Mouse (Mus musculus) fibroblast of lung, adult 2 months (primary cell): ENCODE measurements around the gene Hist1h2ac.
"Not testable (repeated sequence)": the region's sequence is repeated elsewhere in the genome, so short reads cannot be mapped to it uniquely, and the experiment has no call there.

ENCODE experiments used
- DNase-seq: peaks from one replicate; pipeline ENCODE4 v3.0.0-alpha.2; 2011; ENCODE audit warnings: low read depth

The Hist1h2ac gene

GRCm38 (mm10) chr13:23700786-23701520 lies 17.2 kb upstream of the Hist1h2ac start:
- no peak for DNase-seq

GRCm38 (mm10) chr13:23699767-23700166 lies 16.0 kb upstream of the Hist1h2ac start:
- DNase-seq: no peak

- DNase-seq: no peak
These were observed 15.2 kb upstream of the Hist1h2ac start for GRCm38 (mm10) chr13:23698996-23699395.

GRCm38 (mm10) chr13:23698300-23698693 lies 14.5 kb upstream of the Hist1h2ac start, which contains the start of gene Hist1h4c:
Gene Hist1h4c (minus strand): TSS chr13:23698454.
- peak; percentile 98 for DNase-seq

GRCm38 (mm10) chr13:23697491-23698299 lies 13.9 kb upstream of the Hist1h2ac start:
- no peak for DNase-seq

GRCm38 (mm10) chr13:23696061-23696474 lies 12.3 kb upstream of the Hist1h2ac start:
- DNase-seq: no peak

GRCm38 (mm10) chr13:23695514-23695913 lies 11.8 kb upstream of the Hist1h2ac start, which contains the start of gene Hist1h1t:
Gene Hist1h1t (plus strand): TSS chr13:23695814.
- no peak for DNase-seq

GRCm38 (mm10) chr13:23694956-23695355 lies 11.2 kb upstream of the Hist1h2ac start:
- DNase-seq: no peak

GRCm38 (mm10) chr13:23693856-23694440 lies 10.2 kb upstream of the Hist1h2ac start:
- DNase-seq: no peak

- no peak for DNase-seq
These were observed 5.7 kb upstream of the Hist1h2ac start for GRCm38 (mm10) chr13:23689459-23689858.

GRCm38 (mm10) chr13:23688956-23689355 lies 5.2 kb upstream of the Hist1h2ac start:
- no peak for DNase-seq

GRCm38 (mm10) chr13:23687907-23688306 lies 4.2 kb upstream of the Hist1h2ac start:
- no peak for DNase-seq

GRCm38 (mm10) chr13:23687181-23687580 lies 3.4 kb upstream of the Hist1h2ac start:
- DNase-seq: no peak

GRCm38 (mm10) chr13:23685966-23686365 lies 2.2 kb upstream of the Hist1h2ac start:
- no peak for DNase-seq

GRCm38 (mm10) chr13:23685121-23685861 lies 1.5 kb upstream of the Hist1h2ac start:
- no peak for DNase-seq

- peak; percentile 55 for DNase-seq
These were observed 672 bp upstream of the Hist1h2ac start for GRCm38 (mm10) chr13:23684295-23684945.

- not testable (repeated sequence) for DNase-seq
These were observed 597 bp downstream of the Hist1h2ac start for GRCm38 (mm10) chr13:23682947-23683754.

GRCm38 (mm10) chr13:23682623-23682946 lies 1.2 kb downstream of the Hist1h2ac start:
- no peak for DNase-seq

- no peak for DNase-seq
These were observed 1.7 kb downstream of the Hist1h2ac start for GRCm38 (mm10) chr13:23681990-23682582.

- no peak for DNase-seq
These were observed 21.2 kb downstream of the Hist1h2ac start for GRCm38 (mm10) chr13:23662536-23662935.
